Mouse (Mus musculus): ENCODE measurements around the gene Fzd10.

Gene Fzd10

GRCm38 (mm10) chr5:128601036-128602019, 684 bp downstream of the Fzd10 start:
- peak; percentile 15 to 39 for DNase-seq

DNA sequence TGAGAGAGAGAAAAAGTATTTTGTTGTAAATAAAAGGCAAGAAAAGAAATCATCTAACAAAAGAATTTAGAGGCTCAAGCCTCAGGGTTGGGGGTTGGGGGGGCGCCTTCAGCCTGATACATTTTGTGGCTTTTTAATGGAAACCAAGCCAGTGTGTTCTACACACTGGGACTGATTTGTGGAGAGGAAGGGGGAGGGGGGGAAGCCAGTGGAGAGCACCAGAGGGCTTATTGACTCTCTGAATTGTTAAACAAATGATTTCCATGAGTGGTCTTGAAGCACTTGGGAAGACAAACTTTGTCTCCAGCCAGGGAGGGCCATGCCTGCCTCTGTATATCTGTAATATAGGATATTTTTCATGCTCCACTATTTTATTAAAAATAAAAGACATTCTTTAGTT, 3.0 kb downstream of the Fzd10 start:
- DNase-seq, result no peak

DNA sequence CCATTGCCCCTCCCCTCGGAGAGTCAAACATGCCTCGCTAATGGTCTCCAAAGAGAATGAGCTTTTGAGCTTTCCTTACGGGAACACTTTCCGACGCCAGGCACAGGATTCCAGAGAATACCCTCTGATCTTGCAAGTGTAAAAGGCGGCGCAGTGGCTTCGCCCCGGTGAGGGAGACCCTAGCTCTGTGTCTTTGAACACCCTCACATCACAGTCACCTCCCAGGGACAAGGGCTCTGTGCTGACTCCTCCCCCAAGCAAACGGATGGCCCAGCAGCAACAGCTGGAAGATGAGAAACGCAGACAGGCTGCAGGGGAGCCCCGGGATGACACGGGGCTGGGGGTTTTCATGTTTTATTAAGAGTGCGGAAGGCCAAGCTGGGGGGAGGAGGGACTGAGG, 6.0 kb downstream of the Fzd10 start:
- no peak for DNase-seq

GRCm38 (mm10) chr5:128609091-128609490, 8.4 kb downstream of the Fzd10 start:
- DNase-seq, result no peak

DNA sequence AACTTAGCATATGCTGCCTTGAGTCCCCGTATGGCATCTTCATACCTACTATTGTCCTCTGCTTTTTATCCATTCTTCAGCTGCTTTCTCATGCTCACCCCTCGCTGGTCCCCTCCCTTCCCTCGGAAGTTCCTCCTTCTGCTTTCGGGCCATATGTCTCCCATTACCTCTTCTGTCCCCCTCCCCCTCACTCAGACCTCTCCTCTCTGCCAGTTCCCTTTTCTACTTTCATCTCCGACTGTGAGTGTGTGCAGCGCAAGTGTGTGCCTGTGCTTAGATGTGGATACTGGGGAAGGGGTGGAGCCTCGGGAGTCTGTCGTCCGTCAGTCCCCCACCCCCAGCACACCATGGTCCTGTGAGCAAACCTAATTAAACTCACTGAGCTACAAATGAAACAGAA, 17.0 kb downstream of the Fzd10 start:
- no peak for DNase-seq

- DNase-seq, result no peak
Observed at GRCm38 (mm10) chr5:128619987-128620386, 19.3 kb downstream of the Fzd10 start.

DNA sequence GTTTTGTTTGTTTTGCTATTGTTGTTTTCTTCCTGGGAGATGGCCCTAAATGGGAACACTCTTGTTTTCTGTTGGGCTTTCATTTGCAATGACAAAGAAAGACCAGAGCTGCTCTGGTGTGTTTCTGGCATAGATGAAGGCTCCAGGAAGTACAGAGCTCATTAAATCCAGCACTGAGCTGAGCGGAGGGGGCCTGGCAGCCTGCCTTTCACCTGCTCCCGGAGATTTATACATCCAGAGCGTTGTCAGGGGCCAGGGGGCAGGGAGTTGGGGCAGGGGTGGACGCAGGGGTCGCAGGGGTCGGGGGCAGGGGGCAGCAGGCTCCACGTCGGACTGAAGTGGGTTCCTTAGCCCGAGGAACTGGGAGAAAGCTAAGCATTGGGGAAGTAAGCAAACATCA, 19.8 kb downstream of the Fzd10 start:
- no peak for DNase-seq

- DNase-seq, result no peak
Observed at GRCm38 (mm10) chr5:128627763-128628162, 27.1 kb downstream of the Fzd10 start.

DNA sequence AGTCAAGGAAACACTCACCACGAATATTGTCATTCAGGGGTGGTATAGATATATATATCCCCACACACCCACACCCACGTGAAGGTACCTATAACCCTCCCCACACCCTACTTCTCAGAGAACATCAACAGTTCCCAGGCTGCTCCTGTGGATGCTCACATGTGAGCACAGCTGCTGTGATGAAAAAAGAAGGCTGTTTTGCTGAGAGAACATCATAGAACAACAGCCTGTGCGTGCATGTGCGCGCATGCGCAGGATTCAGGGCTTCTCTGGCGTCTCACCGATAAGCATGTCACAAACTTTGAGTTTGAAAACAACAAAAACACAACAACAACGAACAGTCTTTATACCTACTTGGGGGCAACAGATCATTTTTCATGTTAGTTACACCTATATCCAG, 36.0 kb downstream of the Fzd10 start:
- no peak for DNase-seq

- no peak for DNase-seq
Observed at GRCm38 (mm10) chr5:128637071-128638015, 36.7 kb downstream of the Fzd10 start.

GRCm38 (mm10) chr5:128638716-128639115, 38.1 kb downstream of the Fzd10 start:
- DNase-seq, result no peak

GRCm38 (mm10) chr5:128643065-128643464, 42.4 kb downstream of the Fzd10 start:
- peak; percentile 27 to 42 for DNase-seq

GRCm38 (mm10) chr5:128645720-128646119, 45.1 kb downstream of the Fzd10 start:
- no peak for DNase-seq

- no peak for DNase-seq
Observed at GRCm38 (mm10) chr5:128646286-128646685, 45.6 kb downstream of the Fzd10 start.

GRCm38 (mm10) chr5:128647221-128647730, 46.6 kb downstream of the Fzd10 start:
- DNase-seq, result no peak

- DNase-seq, result no peak
Observed at GRCm38 (mm10) chr5:128649336-128649897, 48.8 kb downstream of the Fzd10 start.

Data from lung, postnatal 4 days (tissue).